Mouse (Mus musculus) lung, adult 2 months (tissue): ENCODE data around the gene Vps52.

Experiments
- CTCF ChIP-seq: fragments of 200-500 bp; IDR thresholded peaks from 2 replicates; pipeline ENCODE4 v1.5.1; 2011; ENCODE audit warnings: mild to moderate bottlenecking, low read length, control low read depth; ENCODE audit not compliant: insufficient read depth
- POLR2A ChIP-seq: fragments of 200-500 bp; IDR thresholded peaks from 2 replicates; pipeline ENCODE4 v1.6.1; 2011; ENCODE audit warnings: low read depth, mild to moderate bottlenecking, control low read depth, low read length, borderline replicate concordance; ENCODE audit errors: extremely low read depth

DNA sequence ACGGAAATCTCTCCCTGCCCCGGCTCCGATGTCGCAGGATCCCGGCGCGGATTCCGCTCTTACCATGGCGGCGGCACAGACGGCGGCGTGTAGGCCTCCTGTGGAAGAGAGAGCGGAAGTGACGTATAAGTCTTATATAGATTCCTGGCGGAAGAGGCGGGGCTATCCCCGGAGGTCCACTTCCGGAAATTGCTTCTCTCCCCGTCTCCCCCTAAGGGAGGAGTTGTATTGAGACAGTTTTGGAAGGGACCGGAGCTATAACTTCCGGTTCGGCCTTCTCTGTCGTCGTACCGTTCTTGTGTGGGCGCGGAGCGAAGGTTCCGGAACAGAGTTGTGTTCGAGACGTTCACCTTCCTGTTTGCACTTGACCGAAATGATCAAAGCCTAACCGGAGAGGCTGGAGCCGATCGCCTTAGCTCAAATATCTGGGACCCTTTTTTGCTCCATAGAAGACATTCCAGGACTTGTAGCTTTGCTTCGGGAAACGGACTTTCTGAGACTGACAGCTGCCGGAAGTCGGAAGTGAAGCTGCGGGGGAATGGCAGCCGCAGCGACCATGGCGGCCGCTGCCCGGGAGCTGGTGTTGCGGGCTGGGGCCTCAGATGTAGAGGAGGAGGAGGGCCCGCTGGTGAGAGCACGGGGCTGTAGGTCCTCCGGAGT, at the start of gene Vps52, which contains the start of gene Rps18:
- TF ChIP-seq POLR2A (peak; percentile 94), CTCF (no peak)
